Mouse (Mus musculus) C3H10T1/2 (cell line): ENCODE measurements around the gene Klhl33. TPM values are rescaled to one million over a fixed set of nuclear protein-coding genes. Genes with fewer than 3 reads are reported as not detected.

Experiments used
- polyA plus RNA-seq, 2 experiments: library from polyadenylated mRNA; unstranded; fragments of >200 nt; fragmentation: generic; extraction: Trizol; gene quantifications; one replicate each; pipeline ENCODE4 v1.2.1; 2012; ENCODE audit warnings: missing spikeins in 2 of 2

Gene Klhl33
- polyA plus RNA-seq, result under 1 TPM; 0.01 to 0.52 TPM

GRCm38 (mm10) chr14:50897374-50897765 is at the start of gene Klhl33:
Klhl33 (minus strand) TSS chr14:50897507.

GRCm38 (mm10) chr14:50943932-50944667 is 46.8 kb upstream of the Klhl33 start, which contains the start of gene Gm49342:
Gm49342 (plus strand) TSS chr14:50944517.

GRCm38 (mm10) chr14:50930754-50931492 is 33.6 kb upstream of the Klhl33 start, which contains the start of the genes Pip4p1 and Pnp:
Pip4p1 (minus strand) TSS chr14:50930856.
Pnp (plus strand) TSS chr14:50931082.

DNA sequence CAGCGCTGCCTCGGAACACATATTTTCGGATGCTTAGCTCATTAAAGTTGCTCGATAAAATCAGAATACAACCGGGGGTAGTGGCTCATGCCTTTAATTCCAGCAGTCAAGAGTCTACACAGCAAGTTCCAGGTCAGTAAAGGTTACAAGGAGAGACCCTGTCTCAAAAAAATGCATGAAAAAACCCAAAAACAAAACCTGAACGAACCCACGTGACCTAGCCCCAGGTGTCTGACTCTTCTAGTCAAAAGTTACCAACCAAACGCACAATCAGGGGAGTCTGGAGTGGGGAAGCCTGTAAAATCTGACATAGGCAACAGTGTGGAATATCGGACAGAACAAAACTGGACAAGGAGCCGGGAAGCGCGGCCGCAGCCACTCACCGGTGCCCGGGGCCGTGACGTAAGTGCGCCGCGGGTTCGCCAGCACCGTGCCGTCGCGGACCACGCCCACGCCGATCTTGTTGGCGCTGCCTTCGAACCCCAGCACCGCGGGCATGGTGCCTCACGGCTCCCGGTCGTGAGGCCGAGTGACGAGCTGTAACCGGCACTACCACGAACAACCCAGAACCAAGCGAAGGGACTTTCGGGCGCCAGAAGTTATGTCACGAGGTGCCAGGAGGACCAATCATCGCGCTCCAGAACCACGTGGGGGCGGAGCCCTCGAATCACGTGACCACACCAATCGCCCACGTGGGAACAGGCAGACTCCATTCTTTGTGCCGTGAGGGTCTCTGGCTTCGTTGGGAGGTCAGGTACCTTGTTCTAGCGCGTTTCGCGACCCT is 27.2 kb upstream of the Klhl33 start, which contains the start of the genes Osgep and Apex1:
Gene Osgep, minus strand, starts transcription at position 613 of the 784 bp plus-strand sequence.
Gene Apex1, plus strand, starts transcription at position 688 of the 784 bp plus-strand sequence.

DNA sequence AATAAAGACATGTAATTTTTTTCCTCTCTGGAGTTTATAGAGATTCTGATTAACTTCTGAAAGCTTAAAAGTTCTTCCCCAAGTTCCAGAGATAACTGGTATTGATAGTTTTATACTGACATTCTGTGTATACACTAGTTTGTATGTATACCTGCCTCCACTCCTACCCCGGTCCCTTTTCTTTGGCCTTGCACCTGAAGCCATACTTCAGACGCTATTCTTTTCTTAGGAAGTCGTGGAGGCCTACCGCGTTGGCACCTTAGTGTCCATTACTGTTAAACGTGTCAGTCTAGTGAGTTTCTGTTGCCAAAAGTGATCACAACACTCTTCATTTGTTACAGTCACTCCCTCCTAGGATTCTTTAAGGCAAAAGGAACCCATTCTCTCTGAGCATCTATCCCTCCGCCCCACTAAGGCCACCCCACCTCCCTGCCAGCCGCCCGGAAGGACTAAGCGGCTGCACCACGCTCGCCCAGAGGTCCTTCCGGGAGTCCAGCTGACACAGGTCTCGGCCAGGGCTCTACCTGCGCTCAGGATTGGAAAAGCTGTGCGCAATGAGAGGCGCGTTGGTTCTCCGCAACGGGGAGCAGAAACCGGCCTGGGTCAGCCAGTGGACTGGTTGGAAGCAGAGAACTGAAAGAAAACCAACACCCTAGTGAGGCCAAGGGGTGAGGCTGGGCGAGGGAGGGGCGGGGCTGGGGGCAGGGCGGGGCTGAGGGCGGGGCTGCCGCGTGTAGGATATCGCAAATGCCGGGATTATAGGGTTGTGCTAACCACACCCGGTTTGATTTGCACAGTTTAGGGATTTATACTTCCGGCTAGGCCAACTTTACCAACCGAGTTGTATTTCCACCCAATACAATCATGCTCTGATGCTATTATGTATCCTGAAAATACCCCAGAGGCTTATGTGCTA is 27.2 kb downstream of the Klhl33 start, which contains the start of gene Tep1:
Gene Tep1, minus strand, starts transcription at position 672 of the 916 bp plus-strand sequence.

Other genes with a start within 250 kb of the Klhl33 start
- not detected for gene Olfr747, start 204.3 kb downstream of the Klhl33 start, polyA plus RNA-seq
- gene Olfr748, start 190.1 kb downstream of the Klhl33 start, polyA plus RNA-seq, result not detected
- not detected for gene Olfr749, start 152.4 kb downstream of the Klhl33 start, polyA plus RNA-seq
- gene Ttc5, start 112.0 kb downstream of the Klhl33 start, polyA plus RNA-seq, result 10 to 100 TPM in 1 of 2 experiments, 1 to 10 TPM in 1; 4.6 to 27.5 TPM
- not detected for gene Ccnb1ip1, start 89.8 kb downstream of the Klhl33 start, polyA plus RNA-seq
- gene Parp2, start 89.7 kb downstream of the Klhl33 start, polyA plus RNA-seq, result 10 to 100 TPM in 1 of 2 experiments, 1 to 10 TPM in 1; 2.8 to 16.9 TPM
- gene Tep1, start 26.9 kb downstream of the Klhl33 start, polyA plus RNA-seq, result 10 to 100 TPM; 12.0 to 25.0 TPM
- 10 to 100 TPM; 34.1 to 57.0 TPM for gene Osgep, start 27.4 kb upstream of the Klhl33 start, polyA plus RNA-seq
- gene Apex1, start 27.5 kb upstream of the Klhl33 start, polyA plus RNA-seq, result 100 to 1,000 TPM in 1 of 2 experiments, 10 to 100 TPM in 1; 65.4 to 178 TPM
- 10 to 100 TPM; 35.4 to 55.3 TPM for gene Pip4p1, start 33.3 kb upstream of the Klhl33 start, polyA plus RNA-seq
- 10 to 100 TPM; 21.1 to 92.2 TPM for gene Pnp, start 33.6 kb upstream of the Klhl33 start, polyA plus RNA-seq
- 10 to 100 TPM in 1 of 2 experiments, 1 to 10 TPM in 1; 9.5 to 31.7 TPM for gene Gm49342, start 47.0 kb upstream of the Klhl33 start, polyA plus RNA-seq
- gene Pnp2, start 58.5 kb upstream of the Klhl33 start, polyA plus RNA-seq, result under 1 TPM; 0.19 to 0.86 TPM
- 1 to 10 TPM in 1 of 2 experiments, under 1 TPM in 1; 0.11 to 4.8 TPM for gene Rnase10, start 110.2 kb upstream of the Klhl33 start, polyA plus RNA-seq
- not detected for gene Rnase9, start 144.4 kb upstream of the Klhl33 start, polyA plus RNA-seq
- not detected for gene Rnase11, start 152.7 kb upstream of the Klhl33 start, polyA plus RNA-seq
- not detected for gene Rnase12, start 160.2 kb upstream of the Klhl33 start, polyA plus RNA-seq
- gene Olfr750, start 176.9 kb upstream of the Klhl33 start, polyA plus RNA-seq, result not detected
- 10 to 100 TPM in 1 of 2 experiments, under 1 TPM in 1; 0.44 to 20.1 TPM for gene Rnase4, start 193.6 kb upstream of the Klhl33 start, polyA plus RNA-seq
- 1 to 10 TPM in 1 of 2 experiments, under 1 TPM in 1; 0.88 to 1.8 TPM for gene Ang, start 193.6 kb upstream of the Klhl33 start, polyA plus RNA-seq
- not detected for gene Eddm3b, start 216.9 kb upstream of the Klhl33 start, polyA plus RNA-seq
- under 1 TPM in 1 of 2 experiments, not detected in 1; 0.04 TPM for gene Rnase6, start 226.4 kb upstream of the Klhl33 start, polyA plus RNA-seq
- under 1 TPM in 1 of 2 experiments, not detected in 1; 0.06 TPM for gene Rnase1, start 249.3 kb upstream of the Klhl33 start, polyA plus RNA-seq